Mouse (Mus musculus) stomach, postnatal 0 days (tissue): ENCODE measurements around the gene Axdnd1.

ENCODE experiments used
- CTCF ChIP-seq: IDR thresholded peaks from 2 replicates; pipeline ENCODE4 v1.5.1; 2016; ENCODE audit warnings: antibody characterized with exemption, low read depth, mild to moderate bottlenecking, moderate library complexity
- EP300 ChIP-seq: optimal IDR thresholded peaks from 2 replicates; pipeline ENCODE3; 2016; ENCODE audit warnings: antibody characterized with exemption

GRCm38 (mm10) chr1:156470557-156470956 lies 49.6 kb upstream of the Axdnd1 start:
- TF ChIP-seq CTCF (no peak), EP300 (no peak)
